Mouse (Mus musculus): ENCODE measurements around the gene Gm45837. TPM values are rescaled to one million over a fixed set of nuclear protein-coding genes. Genes with fewer than 3 reads are reported as not detected.

The Gm45837 gene
- total and polyA plus RNA-seq, 2 experiments, result not detected

DNA sequence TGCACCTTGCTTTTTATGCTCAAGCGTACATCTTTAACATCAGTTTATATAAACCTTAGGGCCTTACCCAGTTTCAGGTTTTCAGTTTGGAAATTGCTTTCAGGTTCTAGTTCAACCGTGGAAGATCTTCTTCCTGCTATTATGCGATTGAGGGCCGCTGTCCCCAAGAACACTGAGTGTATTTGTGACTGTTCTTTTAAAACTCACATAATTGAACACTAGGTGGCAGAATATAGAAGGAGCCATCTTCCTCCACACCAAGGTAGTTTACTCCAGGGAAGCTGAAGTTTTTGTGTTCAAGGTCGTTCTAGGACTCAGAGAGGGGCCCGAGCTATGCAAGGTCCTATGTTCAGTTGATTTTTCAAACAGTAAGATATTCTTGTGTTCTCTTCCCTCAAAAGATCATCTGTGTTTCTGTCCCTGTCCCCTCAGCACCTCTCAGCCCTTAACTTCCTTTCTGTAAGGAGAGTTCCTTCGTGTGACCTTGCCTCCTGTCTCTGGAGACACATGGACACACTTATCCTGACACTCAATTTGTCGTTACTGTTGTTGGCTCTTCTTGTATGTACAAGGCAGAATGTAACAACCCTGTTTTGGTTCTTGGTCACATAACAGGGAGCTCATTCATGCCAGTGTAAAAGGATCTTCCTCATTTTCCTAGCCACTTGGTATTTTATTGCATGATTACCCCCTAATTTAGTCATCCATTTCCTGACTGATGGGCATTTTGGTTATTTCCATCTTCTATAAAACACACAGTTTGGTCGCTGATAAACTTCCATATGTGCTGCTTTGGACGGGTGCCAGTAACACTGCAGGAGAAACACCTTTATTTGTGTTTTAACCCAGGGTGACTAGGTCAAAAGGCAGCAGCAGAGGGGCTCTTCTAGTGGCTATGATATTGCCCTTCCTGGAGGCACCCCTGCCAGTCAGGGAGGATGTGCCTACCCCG is 42.5 kb upstream of the Gm45837 start:
- no peak for TF ChIP-seq POLR2A (IDR thresholded peaks at IDR 0.05; ENCODE audit: extremely low read depth, insufficient read depth, low read length)
- peak; percentile 13; the same call in 1 of the 2 replicates for TF ChIP-seq CTCF (IDR thresholded peaks at IDR 0.05; ENCODE audit: low read depth, low read length)
- H3K36me3 ChIP-seq (ENCODE audit: control insufficient read depth, insufficient read depth, low read length), result no peaks in the 10 kb centered on the region
- 53% methylated on average over 11 of the region's 11 CpGs for WGBS
- peaks cover 5% of the 10 kb centered on the region; the same call in 1 of the 2 replicates for H3K79me2 ChIP-seq (ENCODE audit: control insufficient read depth, insufficient read depth, low read length)
- H3K4me1 ChIP-seq (ENCODE audit: control insufficient read depth, insufficient read depth, low read length), result no peaks in the 10 kb centered on the region
- H3K9ac ChIP-seq (ENCODE audit: low read depth, low read length), result no peak overlapping the region
- no peaks in the 10 kb centered on the region for H3K27me3 ChIP-seq (ENCODE audit: control insufficient read depth, insufficient read depth, low read length)
- no peak overlapping the region for H3K4me3 ChIP-seq (ENCODE audit: insufficient read depth, low read depth, low read length)
- no peak overlapping the region for H3K27ac ChIP-seq (replicated peaks; ENCODE audit: insufficient read depth, low read depth, low read length)
- DNase-seq (ENCODE audit: extremely low read depth, low read depth, low spot score), result peak; percentile 37

DNA sequence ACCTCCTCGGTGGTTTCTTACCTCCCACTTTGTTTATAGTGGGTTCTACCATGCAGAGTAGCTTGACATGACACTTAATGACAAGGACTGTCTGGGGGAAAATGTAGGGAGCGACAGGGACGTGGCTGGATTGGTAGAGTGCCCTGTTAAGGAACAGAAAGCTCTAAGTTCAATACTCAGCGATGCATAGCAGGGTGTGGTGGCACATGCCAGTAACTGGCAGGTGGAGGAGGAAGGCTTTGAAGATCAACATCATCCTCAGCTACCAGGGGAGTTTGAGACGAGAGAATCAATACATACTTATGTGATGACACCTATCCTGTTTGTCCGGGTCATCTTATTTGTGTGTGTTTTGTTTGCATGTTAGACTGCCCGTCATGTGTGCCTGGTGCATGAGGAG is 41.0 kb upstream of the Gm45837 start:
- no peak overlapping the region for H3K27ac ChIP-seq (replicated peaks; ENCODE audit: insufficient read depth, low read depth, low read length)
- no peaks in the 10 kb centered on the region for H3K27me3 ChIP-seq (ENCODE audit: control insufficient read depth, insufficient read depth, low read length)
- H3K4me1 ChIP-seq (ENCODE audit: control insufficient read depth, insufficient read depth, low read length), result no peaks in the 10 kb centered on the region
- H3K9ac ChIP-seq (ENCODE audit: low read depth, low read length), result no peak overlapping the region
- H3K4me3 ChIP-seq (ENCODE audit: insufficient read depth, low read depth, low read length), result no peak overlapping the region
- peaks cover 5% of the 10 kb centered on the region; the same call in 1 of the 2 replicates for H3K79me2 ChIP-seq (ENCODE audit: control insufficient read depth, insufficient read depth, low read length)
- WGBS, result 88% methylated on average over 7 of the region's 7 CpGs
- H3K36me3 ChIP-seq (ENCODE audit: control insufficient read depth, insufficient read depth, low read length), result no peaks in the 10 kb centered on the region
- no peak for TF ChIP-seq CTCF (IDR thresholded peaks at IDR 0.05; ENCODE audit: low read depth, low read length)
- DNase-seq (ENCODE audit: extremely low read depth, low read depth, low spot score), result no peak

DNA sequence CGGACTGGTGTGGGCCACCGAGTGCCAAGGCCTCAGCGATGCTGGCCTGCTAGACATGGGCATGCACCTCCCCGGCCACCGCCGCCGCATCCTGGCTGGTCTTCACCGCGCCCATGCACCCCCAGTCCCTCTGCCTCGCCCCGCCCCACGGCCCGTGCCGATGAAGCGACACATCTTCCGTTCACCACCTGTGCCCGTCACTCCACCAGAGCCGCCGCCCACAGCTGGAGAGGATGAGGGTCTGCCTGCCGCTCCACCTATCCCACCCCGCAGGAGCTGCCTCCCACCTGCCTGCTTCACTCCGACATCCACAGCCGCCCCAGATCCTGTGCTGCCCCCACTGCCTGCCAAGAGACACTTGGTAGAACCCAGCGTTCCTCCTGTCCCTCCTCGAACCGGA is 37.6 kb upstream of the Gm45837 start:
- DNase-seq (ENCODE audit: extremely low read depth, low read depth, low spot score), result no peak
- WGBS, result 93% methylated on average over 26 of the region's 26 CpGs
- H3K79me2 ChIP-seq (ENCODE audit: control insufficient read depth, insufficient read depth, low read length), result peaks cover 5% of the 10 kb centered on the region; the same call in 1 of the 2 replicates
- H3K4me3 ChIP-seq (ENCODE audit: insufficient read depth, low read depth, low read length), result no peak overlapping the region
- no peak overlapping the region for H3K27ac ChIP-seq (replicated peaks; ENCODE audit: insufficient read depth, low read depth, low read length)
- TF ChIP-seq CTCF (IDR thresholded peaks at IDR 0.05; ENCODE audit: low read depth, low read length), result no peak
- no peak for TF ChIP-seq POLR2A (IDR thresholded peaks at IDR 0.05; ENCODE audit: extremely low read depth, insufficient read depth, low read length)
- H3K36me3 ChIP-seq (ENCODE audit: control insufficient read depth, insufficient read depth, low read length), result no peaks in the 10 kb centered on the region
- H3K4me1 ChIP-seq (ENCODE audit: control insufficient read depth, insufficient read depth, low read length), result peaks cover 4% of the 10 kb centered on the region
- no peaks in the 10 kb centered on the region for H3K27me3 ChIP-seq (ENCODE audit: control insufficient read depth, insufficient read depth, low read length)
- no peak overlapping the region for H3K9ac ChIP-seq (ENCODE audit: low read depth, low read length)

DNA sequence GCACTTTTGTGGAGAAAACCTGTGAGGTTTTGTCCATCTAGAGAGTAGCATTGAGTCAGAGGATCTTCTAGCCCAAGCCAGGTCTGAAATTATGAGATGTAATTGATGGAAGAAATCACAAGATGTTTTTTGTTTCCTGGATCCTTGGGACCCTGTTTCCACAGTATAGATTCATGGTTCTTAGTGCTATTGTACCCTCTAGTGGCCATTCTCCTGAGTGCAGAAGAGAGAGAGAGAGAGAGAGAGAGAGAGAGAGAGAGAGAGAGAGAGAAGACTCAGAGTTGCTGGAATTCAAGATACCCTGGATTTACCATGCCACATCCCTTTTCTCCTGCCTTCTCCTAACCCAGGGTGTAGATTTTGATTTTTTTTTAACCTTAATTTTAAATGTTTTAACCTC is 36.5 kb upstream of the Gm45837 start:
- DNase-seq (ENCODE audit: extremely low read depth, low read depth, low spot score), result peak; percentile 55
- no peak for TF ChIP-seq CTCF (IDR thresholded peaks at IDR 0.05; ENCODE audit: low read depth, low read length)
- TF ChIP-seq POLR2A (IDR thresholded peaks at IDR 0.05; ENCODE audit: extremely low read depth, insufficient read depth, low read length), result no peak
- H3K27ac ChIP-seq (replicated peaks; ENCODE audit: insufficient read depth, low read depth, low read length), result no peak overlapping the region

DNA sequence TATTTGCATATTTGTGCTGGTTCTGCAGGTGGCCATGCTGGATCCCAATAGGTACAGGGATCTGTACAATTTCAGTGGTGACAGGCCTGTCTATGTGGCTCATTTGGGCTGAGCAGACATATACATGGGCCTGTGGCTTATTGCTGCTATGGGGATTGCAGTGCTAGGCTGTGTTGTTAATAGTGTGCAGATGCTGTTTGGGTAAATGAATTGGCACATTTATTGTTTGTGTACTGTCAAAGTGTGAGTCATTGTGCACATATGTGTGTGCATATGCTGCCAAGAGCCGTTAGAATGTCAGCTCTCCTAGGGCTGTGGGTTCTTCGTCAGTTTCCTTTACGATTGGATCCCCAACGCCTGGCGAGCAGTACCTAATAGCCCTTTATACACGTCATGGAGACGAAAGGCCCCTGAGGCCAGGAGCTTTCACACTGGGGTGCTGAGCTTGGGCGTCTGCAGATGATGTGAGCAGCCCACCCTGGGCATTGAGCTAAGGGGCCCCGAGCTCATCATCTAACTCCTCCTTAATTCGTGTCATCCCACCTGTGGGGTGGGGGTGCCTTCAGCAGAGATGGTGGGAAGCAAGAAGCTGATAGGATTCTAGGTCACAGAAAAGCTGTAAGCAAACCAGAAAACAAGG is 33.9 kb upstream of the Gm45837 start:
- H3K27ac ChIP-seq (replicated peaks; ENCODE audit: insufficient read depth, low read depth, low read length), result peak overlapping the region; percentile 87; the same call in 1 of the 2 replicates
- no peak overlapping the region for H3K4me3 ChIP-seq (ENCODE audit: insufficient read depth, low read depth, low read length)
- H3K27me3 ChIP-seq (ENCODE audit: control insufficient read depth, insufficient read depth, low read length), result no peaks in the 10 kb centered on the region
- H3K36me3 ChIP-seq (ENCODE audit: control insufficient read depth, insufficient read depth, low read length), result no peaks in the 10 kb centered on the region
- WGBS, result 83% methylated on average over 10 of the region's 10 CpGs
- TF ChIP-seq CTCF (IDR thresholded peaks at IDR 0.05; ENCODE audit: low read depth, low read length) (no peak), POLR2A (IDR thresholded peaks at IDR 0.05; ENCODE audit: extremely low read depth, insufficient read depth, low read length) (no peak)
- no peak for DNase-seq (ENCODE audit: extremely low read depth, low read depth, low spot score)
- H3K79me2 ChIP-seq (ENCODE audit: control insufficient read depth, insufficient read depth, low read length), result peaks cover 11% of the 10 kb centered on the region
- H3K9ac ChIP-seq (ENCODE audit: low read depth, low read length), result no peak overlapping the region
- H3K4me1 ChIP-seq (ENCODE audit: control insufficient read depth, insufficient read depth, low read length), result peaks cover 17% of the 10 kb centered on the region

More for the DNA sequence above, 36.5 kb upstream of the Gm45837 start:
- Histone ChIP-seq H3K4me1 (ENCODE audit: control insufficient read depth, insufficient read depth, low read length) (peaks cover 4% of the 10 kb centered on the region), H3K9ac (ENCODE audit: low read depth, low read length) (no peak overlapping the region), H3K79me2 (ENCODE audit: control insufficient read depth, insufficient read depth, low read length) (peaks cover 5% of the 10 kb centered on the region; the same call in 1 of the 2 replicates), H3K36me3 (ENCODE audit: control insufficient read depth, insufficient read depth, low read length) (no peaks in the 10 kb centered on the region), H3K27me3 (ENCODE audit: control insufficient read depth, insufficient read depth, low read length) (no peaks in the 10 kb centered on the region), H3K4me3 (ENCODE audit: insufficient read depth, low read depth, low read length) (no peak overlapping the region)

Measured in liver, adult 2 months (tissue).